Mouse (Mus musculus) gastrocnemius, postnatal 14 days (tissue): ENCODE data around the gene M1ap. TPM values are rescaled to one million over a fixed set of nuclear protein-coding genes. Genes with fewer than 3 reads are reported as not detected.

Experiments
- DNase-seq: peaks from one replicate; pipeline ENCODE4 v3.0.0; 2021; ENCODE audit warnings: mixed read lengths
- intact Hi-C: fragments of 180-260 bp; cut with DNase I; formaldehyde crosslinking; loops from one replicate; pipeline ENCODE4 v1.15.1; 2025; ENCODE audit warnings: low total_unique reads
- long read RNA-seq, 2 experiments: library from polyadenylated mRNA; stranded (forward); transcript quantifications; one replicate each; pipeline ENCODE4 v2.0.0; 2021
- total RNA-seq, 2 experiments: library from RNA; stranded (reverse); gene quantifications; 2 replicates each; pipeline ENCODE4 v1.2.3; 2021

M1ap gene
- 1 to 10 TPM in 1 of 2 experiments, under 1 TPM in 1; 0.82 to 1.1 TPM for total RNA-seq
- long read RNA-seq, experiment 1, result 0 reads
- long read RNA-seq, experiment 2, result 0 reads

DNA sequence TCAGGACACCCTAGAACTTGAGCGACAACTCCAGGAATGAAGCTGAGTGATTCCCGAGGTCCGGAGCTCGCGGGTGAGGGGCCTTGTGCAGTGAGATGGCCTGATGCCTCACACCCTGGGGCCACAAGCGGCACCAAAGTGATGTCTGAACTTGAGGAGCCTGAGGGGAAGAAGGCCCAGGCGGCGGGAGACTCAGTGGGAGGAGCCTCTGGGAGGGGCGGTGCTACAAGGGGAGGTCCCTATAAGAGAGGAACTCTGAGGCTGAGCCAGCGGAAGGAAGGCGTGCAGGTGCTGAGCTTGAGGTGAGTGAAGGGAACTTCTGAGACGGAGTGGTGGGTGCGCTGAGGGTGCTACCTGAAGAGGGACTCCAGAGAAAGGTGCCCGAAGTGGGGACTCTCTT is at the start of gene M1ap:
M1ap (plus strand) TSS at position 252 of the 400 bp plus-strand sequence.
- intact Hi-C loops, result no loop called here
- no peak for DNase-seq

DNA sequence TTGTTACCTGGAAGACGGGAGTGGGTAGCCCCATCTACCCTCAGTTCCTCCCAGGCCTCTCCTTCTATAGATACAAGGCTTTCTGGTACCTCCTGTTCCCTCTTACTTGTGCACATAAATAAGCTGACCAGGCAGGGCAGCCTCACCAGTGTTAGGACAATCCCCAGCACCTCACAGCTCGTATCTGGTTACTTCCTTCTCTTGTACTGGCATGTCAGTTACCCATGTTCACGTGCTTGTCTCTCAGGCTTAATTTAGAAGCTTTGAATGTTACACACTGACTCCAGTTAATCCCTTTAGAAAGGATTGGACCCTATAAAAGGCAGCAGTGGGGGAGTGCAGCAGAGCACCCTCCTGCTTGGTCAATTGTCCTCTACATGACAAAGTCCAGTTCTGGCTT is 49.4 kb upstream of the M1ap start:
- intact Hi-C loops, result no loop called here
- no peak for DNase-seq

DNA sequence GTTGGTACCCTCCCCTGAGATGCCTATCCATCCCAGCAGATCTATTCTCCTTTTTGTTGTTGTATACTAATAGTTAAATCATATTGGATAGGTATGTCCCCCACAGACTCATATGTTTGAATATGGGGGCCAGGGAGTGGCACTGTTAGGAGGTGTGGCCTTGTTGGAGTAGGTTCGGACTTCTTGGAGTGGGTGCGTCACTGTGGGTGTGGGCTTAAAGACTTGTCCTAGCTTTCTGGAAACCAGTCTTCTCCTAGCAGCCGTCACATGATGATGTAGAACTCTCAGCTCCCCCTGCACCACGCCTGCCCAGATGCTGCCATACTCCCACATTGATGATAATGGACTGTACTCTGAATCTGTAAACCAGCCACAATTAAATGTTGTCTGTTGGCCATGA is 48.5 kb upstream of the M1ap start:
- intact Hi-C loops, result no loop called here
- no peak for DNase-seq

DNA sequence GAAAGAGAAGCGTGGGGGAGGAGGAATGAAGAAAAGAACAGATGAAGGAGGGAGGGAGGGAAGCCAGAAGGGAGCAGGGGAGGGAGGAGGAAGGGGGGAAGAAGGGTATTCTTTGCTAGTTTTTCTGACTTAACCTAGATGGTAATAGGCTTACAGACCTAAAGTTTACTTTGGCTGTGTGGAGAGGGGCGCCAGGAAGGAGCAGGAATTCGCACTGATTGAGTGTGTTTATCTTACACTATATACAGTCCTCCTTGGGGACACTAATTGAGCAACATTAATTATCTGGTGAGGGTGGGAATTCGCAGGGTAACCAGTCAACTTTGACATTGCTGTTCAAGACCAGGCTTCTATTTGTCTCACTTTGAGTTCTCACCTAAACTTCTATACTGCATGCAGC is 48.0 kb upstream of the M1ap start:
- no peak for DNase-seq

DNA sequence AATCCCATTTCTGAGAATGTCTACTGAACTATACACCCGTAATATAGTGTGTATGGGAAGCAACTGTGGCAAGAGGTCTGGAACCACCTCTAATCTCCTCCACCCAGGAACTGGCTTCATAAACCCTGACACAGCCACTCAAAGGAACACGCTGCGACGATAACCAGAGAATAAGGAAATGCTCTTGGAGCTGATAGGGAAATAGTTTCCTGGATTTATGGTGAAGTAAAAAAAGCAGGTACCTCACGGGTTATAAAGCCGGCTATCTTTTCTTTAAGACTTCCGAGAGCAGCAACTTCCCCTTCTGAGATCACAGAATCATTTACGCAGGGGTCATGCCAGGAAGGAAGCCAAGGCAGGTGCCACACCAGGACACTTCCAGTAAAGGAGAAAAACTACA is 44.1 kb upstream of the M1ap start:
- DNase-seq, result no peak
- intact Hi-C loops, result no loop called here

More for the DNA sequence above, 48.0 kb upstream of the M1ap start:
- intact Hi-C loops, result no loop called here

DNA sequence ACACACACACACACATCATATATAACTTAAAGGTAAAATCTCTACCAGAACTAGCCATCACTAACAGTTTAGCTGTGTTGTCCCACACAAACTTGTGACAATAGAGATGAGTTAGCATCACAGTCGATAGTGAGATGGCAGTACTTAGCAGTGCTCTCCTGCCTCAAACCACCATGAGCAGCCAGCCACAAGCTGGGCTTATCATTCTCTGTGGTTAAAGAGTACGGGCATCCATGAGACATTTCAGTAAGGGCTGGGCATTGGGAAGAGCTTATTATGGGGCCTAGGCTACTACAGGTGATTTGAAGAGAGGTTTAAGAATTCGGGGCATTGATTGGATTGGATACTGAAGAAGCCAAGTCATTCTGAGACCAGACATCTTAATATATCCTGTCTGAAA is 39.7 kb upstream of the M1ap start:
- intact Hi-C loops, result no loop called here
- no peak for DNase-seq

DNA sequence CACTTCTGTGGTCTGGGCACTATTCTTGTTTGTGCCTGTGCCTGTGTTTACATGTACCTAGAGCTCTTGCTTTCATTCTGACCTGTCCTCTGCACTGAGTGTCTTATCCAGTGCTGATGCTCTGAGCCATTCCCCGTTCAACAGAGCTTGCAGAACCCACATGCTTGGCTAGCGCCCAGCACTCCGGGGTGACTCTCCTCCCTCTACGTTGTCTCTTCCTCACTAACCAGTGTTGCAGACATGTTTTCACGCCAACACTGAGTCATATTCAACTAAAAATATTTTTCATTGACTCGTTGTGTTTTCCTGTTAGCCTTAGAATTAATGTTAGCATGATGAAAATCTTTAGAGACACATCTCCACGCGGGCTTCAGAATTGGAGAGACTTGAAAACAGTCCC is 38.7 kb upstream of the M1ap start:
- intact Hi-C loops, result no loop called here

DNA sequence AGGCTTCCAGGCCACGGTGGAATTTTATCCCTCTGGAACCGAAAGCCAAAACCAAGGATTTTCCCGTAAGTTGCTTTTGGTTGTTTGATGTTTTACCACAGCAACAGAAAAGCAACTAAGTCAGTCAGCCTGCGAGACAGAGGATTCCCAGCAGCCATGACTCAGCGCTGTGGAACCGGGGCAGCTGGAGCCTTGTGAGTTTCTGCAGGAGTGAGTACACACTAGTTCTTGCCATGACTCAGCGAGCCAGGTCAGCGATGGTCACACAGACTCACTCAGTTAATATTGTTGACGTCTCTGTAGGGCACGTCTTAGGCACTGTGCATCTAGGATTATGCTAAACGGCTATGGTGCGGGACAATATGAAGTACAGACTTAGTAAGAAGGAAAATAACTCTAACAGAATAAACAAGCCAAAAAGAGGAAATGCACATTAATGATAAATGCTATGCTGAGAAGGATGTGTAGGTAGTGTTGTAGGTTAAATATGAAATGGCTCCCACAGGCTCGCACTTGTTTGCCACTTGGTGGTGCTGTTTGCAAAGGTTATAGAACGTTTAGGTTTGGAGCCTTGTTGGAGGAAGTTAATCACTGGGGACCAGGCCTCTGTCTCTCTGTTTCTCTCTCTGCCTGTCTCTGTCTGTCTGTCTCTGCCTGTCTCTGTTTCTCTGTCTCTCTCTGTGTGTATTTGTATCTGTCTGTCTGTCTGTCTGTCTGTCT is 37.4 kb upstream of the M1ap start:
- DNase-seq, result peak; percentile 38
- intact Hi-C loops, result no loop called here

More for the DNA sequence above, 38.7 kb upstream of the M1ap start:
- DNase-seq, result no peak

DNA sequence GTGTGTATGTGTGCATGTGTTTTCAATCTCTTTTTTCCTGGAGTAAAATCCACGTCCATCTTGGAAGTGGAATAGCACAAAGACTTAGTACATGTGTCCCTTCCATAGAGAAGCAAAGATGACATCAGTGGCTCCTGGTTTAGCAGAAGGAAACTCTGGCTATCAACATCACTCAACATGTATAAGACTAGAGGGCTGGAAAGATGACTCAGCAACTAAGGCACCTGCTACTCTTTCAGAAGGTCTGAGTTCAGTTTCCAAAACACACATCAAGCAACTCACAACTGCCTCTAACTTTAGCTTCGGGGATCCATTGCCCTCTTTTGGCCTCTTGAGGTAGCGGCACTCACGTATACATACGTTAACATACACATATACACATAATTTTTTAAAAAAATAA is 35.4 kb upstream of the M1ap start:
- intact Hi-C loops, result no loop called here
- DNase-seq, result no peak

DNA sequence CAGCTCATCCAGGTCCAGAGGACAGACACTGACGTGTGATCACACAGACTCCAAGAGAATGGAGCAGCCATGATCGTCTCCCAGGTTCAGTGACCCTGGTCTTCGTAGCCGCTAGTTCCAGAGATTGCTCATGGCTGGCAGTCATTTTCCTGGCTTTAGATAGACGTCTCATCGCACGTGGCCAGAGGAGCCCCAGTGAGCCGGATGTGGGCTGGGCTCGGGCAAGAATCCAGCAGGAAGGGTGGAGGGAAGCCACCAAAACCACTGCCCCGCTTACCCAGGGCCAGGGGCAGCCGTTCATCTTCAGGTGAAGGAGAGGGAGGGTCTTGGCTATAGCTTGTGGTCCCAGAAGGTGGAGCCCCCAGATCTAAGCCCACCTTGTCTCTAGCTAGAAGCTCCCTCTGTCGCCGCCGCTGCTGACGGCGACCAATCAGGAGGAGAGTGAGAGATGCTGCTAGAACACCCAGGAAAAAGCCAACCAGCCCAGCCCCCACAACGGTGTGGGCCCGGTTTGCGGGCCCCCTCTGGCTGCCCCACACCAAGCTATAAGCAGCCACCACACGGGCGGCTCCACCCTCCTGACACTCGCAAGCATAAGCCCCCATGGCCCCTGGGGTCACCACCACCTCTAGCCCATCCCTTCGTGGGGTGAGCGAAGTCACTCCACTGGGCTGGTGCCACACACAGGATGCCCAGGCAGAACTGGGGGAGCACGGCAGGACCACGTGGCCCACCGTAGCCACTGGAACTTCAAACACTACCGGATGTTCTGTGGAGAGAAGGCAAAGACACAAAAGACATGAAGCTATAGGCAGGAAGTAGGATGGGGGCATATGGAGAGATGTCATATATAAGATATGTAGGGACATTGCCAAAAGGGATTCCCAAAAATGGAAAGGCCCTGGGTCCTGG is 33.1 kb upstream of the M1ap start:
- intact Hi-C loops, result loop anchor here (2.0 kb wide), 1 partner anchor 53 kb away; no protein-coding TSS in a partner anchor
- DNase-seq, result no peak

DNA sequence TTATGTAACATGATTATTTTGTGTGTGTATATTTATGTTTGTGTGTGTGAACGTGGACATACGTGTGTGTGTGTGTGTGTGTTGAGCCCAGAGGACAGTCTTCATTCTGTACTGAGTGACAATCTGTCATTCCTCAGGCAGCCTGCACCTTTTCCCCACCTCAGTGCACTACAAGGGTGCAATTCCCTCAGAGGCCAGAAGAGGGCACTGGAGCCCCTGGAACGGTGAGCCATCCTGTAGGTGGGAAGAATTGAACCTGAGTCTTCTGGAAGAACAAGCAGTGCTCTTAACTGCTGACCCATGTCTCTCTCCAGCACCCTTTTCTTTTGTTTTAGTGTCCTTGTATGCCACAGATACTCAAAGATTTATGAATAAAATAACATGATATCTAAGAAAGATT is 30.8 kb upstream of the M1ap start:
- intact Hi-C loops, result no loop called here
- peak; percentile 20 for DNase-seq

DNA sequence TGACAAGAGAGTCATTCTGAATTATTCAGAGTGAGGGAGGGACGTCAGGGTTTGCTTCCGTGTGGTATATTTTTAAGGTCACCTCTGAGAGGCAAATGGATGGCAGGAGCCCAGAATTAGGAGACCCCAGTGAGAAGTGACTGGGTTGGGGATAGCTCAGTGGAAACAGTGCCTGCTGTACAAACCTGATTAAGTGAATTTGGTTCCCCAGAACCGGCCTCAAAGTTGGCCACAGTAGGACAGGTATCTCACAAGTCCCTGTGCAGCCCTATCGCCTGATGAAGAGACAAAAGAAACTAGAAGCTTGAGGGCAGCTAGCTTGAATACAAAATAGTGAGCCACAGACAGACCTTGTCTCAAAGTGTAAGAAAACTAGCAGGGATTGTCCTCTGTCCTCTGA is 30.2 kb upstream of the M1ap start:
- intact Hi-C loops, result no loop called here

DNA sequence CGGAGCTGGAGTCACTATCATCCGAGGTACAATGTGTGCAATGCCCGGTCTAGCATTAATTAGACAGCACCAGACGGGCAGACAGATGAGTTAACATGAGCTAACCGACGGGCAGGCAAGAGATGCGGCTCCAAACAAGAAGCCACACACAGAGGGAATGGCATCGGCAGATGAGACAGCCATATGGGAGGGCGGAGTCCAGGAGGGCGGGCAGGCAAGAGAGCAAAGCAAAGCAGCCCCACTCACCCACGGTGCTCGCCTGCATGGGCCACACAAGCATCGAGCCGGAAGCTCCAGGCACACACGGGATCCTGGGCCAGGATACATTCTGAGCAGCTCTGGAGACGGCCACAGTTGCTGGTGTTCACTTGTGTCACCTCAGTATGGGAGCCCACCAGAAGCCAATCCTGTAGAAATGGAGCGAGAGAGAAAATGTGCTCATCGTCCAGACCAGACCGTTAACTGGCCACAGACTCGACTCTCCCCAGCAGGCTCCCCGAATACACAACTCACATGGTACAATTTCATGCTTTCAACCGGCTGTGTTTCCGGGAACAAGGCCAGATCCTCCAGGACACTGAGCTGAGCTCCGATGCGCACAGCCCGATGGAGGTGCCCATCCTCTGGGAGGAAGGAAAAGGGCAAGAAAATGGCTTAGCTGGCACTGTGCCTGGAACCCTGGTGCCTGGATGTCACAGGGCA is 29.5 kb upstream of the M1ap start:
- no peak for DNase-seq
- intact Hi-C loops, result no loop called here

More for the DNA sequence above, 30.2 kb upstream of the M1ap start:
- DNase-seq, result no peak

DNA sequence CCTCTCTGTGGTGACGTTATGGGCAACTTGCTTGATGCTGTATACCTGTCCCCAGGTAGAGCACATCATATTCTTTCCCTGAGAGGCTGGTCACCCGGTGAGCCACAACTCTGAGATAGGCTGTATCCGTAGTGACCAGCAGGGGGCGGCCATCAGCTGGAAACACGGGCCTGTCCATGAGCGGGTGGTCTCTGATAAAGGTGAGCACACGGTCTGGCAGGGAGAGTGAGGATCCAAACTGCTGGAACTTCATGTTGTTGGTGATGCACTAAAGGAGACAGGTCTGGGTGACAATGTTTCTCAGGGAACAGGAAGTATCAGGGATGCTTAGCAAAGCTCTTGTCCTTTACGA is 28.9 kb upstream of the M1ap start:
- peak; percentile 37 for DNase-seq

DNA sequence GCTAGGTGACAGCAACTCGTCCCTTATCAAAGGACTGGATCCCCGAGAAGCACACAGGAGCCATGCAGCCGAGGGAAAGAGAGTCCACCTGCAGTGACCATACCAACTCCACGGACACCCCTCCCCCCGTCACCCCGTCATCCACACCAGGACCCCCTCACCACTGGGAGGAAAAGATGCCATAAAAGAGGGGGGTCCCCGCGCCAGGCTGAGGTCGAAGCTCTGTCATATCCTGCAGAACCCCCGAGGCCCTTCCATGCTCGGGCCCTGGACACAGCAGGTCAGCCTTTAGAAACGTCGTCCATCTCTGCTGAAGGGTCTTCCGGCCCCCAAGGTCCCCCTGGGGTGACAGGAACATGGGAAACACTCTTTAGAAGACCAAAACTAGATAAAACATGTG is 28.3 kb upstream of the M1ap start:
- no peak for DNase-seq
- intact Hi-C loops, result no loop called here

More for the DNA sequence above, 28.9 kb upstream of the M1ap start:
- intact Hi-C loops, result no loop called here

DNA sequence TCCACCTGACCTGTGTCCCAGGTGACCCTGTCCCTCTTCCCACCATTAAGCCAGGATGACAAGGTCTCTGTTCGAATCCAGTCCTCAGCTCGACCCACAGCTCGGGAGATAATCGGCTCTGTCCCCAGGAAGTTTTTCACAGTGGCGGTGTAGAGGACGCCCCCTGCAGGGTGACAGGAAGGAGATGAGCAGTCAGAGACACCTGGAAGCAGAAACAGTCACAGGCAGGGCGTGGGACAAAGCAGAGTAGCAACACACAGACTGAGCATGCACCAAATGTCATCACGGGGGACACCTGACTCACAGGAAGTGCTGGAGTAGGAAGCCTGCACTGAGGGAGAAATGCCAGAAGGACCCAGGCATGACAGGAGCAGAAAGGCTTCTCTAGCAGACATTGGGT is 27.2 kb upstream of the M1ap start:
- no peak for DNase-seq
- intact Hi-C loops, result no loop called here

DNA sequence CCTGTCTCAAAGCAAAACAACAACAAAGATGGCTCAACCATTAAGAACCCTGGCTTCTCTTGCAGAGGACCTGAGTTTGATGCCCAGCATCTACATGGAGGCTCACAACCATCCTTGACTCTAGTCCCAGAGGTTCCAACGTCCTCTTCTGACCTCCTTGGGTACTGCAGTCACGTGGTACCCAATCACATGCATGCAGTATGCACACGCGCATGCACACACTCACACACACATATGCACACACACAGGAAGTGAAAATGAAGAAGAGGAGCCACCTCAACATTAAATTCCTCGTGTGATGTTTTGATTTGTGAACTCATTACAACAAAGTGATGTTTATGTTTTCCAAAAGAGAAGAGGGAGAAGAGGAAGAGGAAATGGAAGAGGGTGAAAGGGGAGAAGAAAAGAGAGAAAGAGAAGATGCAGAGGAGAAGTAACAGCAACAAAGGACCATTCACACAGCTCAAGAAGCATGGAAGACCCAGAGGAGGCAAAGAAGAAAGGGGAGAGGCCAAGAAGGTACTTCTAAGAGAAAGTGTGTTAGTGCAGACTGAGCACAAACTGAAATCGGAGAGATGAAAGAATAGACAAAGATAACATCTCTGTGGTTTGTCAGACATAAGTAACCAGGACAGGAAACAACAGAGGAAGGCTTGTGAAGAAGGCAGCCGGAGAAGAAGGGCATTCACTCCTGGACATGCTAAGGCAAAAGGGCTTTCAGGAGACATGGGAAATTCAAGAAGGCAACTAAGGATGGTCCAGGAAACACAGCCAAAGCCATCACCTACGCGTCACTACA is 25.1 kb upstream of the M1ap start:
- intact Hi-C loops, result no loop called here
- DNase-seq, result no peak

DNA sequence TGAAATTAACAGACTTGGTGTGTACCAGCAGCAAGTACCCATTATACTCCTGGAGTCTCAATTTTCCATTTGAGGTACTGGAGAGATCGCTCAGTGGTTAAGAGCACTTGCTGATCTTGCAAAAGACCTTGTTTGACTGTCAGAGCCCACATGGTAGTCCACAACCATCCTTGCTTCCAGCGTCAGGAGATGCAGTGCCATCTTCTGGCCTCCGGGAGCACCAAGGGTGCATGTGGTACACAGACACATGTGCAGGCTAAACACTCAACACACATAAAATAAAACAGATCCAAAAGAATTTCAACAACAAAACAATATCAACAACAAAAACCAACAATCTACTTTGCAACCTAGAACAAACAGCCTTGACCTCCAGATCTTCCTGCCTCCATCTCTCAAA is 21.7 kb upstream of the M1ap start:
- intact Hi-C loops, result no loop called here
- DNase-seq, result no peak

DNA sequence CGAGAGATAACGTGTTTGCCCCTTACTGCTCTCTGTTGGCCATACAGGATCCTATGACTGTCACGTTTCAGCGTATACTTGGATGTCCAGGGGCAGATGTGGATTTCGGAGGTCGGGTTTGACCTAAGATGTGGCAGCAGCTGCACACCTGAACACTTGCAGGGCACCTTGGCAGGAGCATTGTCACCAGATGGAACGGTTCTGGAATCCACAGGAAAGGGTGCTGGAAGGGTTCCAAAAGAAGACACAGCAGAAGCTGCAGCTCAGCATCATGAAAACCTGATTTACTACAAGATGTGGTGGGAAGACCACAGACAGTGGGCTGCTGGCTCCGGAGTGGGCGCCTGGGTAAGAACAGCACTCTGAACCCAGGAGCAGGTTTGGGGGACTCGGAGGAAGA is 20.6 kb upstream of the M1ap start:
- intact Hi-C loops, result no loop called here

More for the DNA sequence above, 20.6 kb upstream of the M1ap start:
- DNase-seq, result no peak
